Mouse (Mus musculus) lung, postnatal 0 days (tissue): Measurements from ENCODE around the gene Agtr1b. TPM values are rescaled to one million over a fixed set of nuclear protein-coding genes. Genes with fewer than 3 reads are reported as not detected.

Experiments used
- ATAC-seq: fragments of 200-750 bp; cut with Nextera tagmentation; 2 replicates; pipeline ENCODE4 v1.8.0; 2017; ENCODE audit warnings: moderate library complexity
- DNase-seq: peaks from one replicate; pipeline ENCODE4 v3.0.0-alpha.2; 2016; ENCODE audit warnings: low spot score
- H3K27ac ChIP-seq: fragments of 300-500 bp; sonication (generic); 2 replicates; pipeline ENCODE4 v1.5.1; 2014; ENCODE audit warnings: antibody characterized with exemption, mild to moderate bottlenecking, low read length, mixed read lengths
- H3K27me3 ChIP-seq: fragments of 300-500 bp; sonication (generic); replicated peaks from 2 replicates; pipeline ENCODE4 v1.6.1; 2014; ENCODE audit warnings: low read length, mixed read lengths; ENCODE audit not compliant: insufficient read depth
- H3K36me3 ChIP-seq: fragments of 300-500 bp; sonication (generic); 2 replicates; pipeline ENCODE4 v1.6.1; 2014; ENCODE audit warnings: low read length, mixed read lengths; ENCODE audit not compliant: insufficient read depth
- H3K4me1 ChIP-seq: fragments of 300-500 bp; sonication (generic); 2 replicates; pipeline ENCODE4 v1.6.1; 2014; ENCODE audit warnings: antibody characterized with exemption, low read depth, low read length, mixed read lengths; ENCODE audit not compliant: insufficient read depth
- H3K4me2 ChIP-seq: fragments of 300-500 bp; sonication (generic); replicated peaks from 2 replicates; pipeline ENCODE4 v1.6.1; 2014; ENCODE audit warnings: low read depth, mild to moderate bottlenecking, low read length, moderate library complexity, mixed read lengths
- H3K4me3 ChIP-seq: fragments of 300-500 bp; sonication (generic); 2 replicates; pipeline ENCODE4 v1.5.1; 2014; ENCODE audit warnings: low read depth, low read length
- H3K9ac ChIP-seq: fragments of 300-500 bp; sonication (generic); replicated peaks from 2 replicates; pipeline ENCODE4 v1.6.1; 2014; ENCODE audit warnings: low read depth, mild to moderate bottlenecking
- H3K9me3 ChIP-seq: fragments of 300-500 bp; sonication (generic); 2 replicates; pipeline ENCODE4 v1.6.1; 2016; ENCODE audit warnings: low read length, mixed read lengths
- CTCF ChIP-seq: IDR thresholded peaks from 2 replicates; pipeline ENCODE4 v1.5.1; 2016; ENCODE audit warnings: antibody characterized with exemption, mild to moderate bottlenecking
- EP300 ChIP-seq: IDR thresholded peaks from 2 replicates; pipeline ENCODE4 v1.6.1; 2016; ENCODE audit warnings: antibody characterized with exemption, mild to moderate bottlenecking, control low read depth
- WGBS: fragments of 180-500 bp; shearing (Covaris S2); extraction: QIAGEN DNeasy Blood & Tissue Kit; methylation state at CpG from one replicate; pipeline ENCODE4 v1.1.7; 2014; 5-methylcytosine and 5-hydroxymethylcytosine counted together
- polyA plus RNA-seq: library from polyadenylated mRNA; unstranded; fragments of >200 nt; fragmentation: Nextera tagmentation; extraction: Ambion mirVana; gene quantifications from 2 replicates; pipeline ENCODE4 v1.2.1, GENCODE M21; 2015

Agtr1b gene
- polyA plus RNA-seq, result 0.85 and 1.0 TPM in 2 replicates

DNA sequence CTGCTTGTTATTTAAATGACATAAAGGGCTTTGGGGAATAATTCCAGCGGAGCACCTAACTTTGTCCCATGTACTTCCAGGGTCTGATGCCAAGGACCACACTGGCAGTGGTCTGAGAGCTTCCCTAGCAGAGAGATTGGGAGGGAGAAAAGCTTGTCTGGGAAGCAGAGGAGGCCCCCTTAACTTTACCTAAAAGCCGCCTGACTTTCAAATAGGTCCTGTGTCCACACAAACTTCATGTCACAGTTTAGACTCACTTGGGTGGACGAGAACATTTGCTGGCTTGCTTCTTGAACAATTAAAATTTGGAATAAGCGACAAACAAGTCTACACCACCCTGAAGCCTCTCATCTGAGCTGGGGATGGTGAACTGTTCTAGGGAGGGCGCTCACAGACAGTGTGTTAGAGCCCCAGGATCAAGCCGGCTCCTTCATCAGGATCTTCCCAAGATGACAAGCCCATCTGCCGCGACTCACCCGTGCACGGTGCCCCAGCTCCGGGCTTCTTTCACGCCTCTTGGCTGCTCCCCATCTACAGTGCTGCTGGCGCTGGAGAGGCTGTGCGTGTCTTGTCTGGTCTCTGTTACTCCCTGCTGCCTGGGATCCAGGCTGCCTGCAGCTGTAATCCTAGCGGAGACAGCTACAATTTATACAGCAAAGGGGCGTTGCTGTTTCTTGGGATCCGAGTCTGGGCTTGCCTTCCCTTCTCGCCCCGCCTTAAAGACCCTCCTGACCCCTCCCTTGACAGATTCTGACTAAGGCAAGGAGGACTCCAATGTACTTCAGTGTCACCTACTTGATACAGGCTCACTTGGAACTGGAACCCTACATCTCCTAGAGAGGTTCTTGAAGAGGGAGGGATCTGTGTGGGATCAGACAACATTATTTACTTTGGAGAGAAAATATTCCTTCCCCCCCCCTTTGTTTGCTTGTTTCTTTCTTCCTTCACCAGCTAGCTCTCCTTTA lies at the start of gene Agtr1b:
Gene Agtr1b (minus strand): TSS at position 620 of the 965 bp plus-strand sequence.
- 8% methylated on average over 19 of the region's 19 CpGs for WGBS
- Histone ChIP-seq H3K27me3 (no peaks in the 10 kb centered on the region), H3K4me1 (no peaks in the 10 kb centered on the region), H3K4me2 (peak within 1 kb of the TSS; percentile 32), H3K36me3 (no peaks in the 10 kb centered on the region), H3K4me3 (peak within 1 kb of the TSS; percentile 8; the same call in 1 of the 2 replicates), H3K9ac (no peak within 1 kb of the TSS), H3K9me3 (no peaks in the 10 kb centered on the region), H3K27ac (no peak within 1 kb of the TSS)
- ATAC-seq, result peak; percentile 61
- DNase-seq, result peak; percentile 47
- no peak for TF ChIP-seq EP300

DNA sequence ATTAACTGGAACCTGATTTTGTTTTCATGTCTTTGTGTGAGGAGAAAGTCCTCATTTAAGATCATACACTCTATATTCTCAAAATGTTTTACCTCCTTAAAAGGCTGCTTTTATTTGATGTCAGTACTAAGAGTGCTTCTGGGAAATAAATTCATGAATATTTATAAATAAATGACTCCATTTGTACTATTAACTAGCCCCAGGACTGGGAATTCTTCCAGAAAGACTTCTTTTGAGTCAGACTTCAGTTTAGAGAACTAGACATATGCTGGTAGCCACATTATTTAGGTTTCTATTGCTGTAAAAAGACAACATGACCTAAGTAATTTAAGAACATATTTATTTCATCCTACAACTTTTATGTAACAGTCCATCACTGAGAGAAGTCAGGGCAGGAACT lies 13.4 kb downstream of the Agtr1b start:
- DNase-seq, result no peak
- no peaks in the 10 kb centered on the region for H3K4me1 ChIP-seq
- no peaks in the 10 kb centered on the region for H3K27me3 ChIP-seq
- no peak overlapping the region for H3K4me2 ChIP-seq
- no peaks in the 10 kb centered on the region for H3K36me3 ChIP-seq
- no peak overlapping the region for H3K4me3 ChIP-seq
- no peaks in the 10 kb centered on the region for H3K9me3 ChIP-seq
- ATAC-seq, result no peak
- no peak overlapping the region for H3K9ac ChIP-seq
- no peak overlapping the region for H3K27ac ChIP-seq
- TF ChIP-seq CTCF, result no peak
- no peak for TF ChIP-seq EP300

DNA sequence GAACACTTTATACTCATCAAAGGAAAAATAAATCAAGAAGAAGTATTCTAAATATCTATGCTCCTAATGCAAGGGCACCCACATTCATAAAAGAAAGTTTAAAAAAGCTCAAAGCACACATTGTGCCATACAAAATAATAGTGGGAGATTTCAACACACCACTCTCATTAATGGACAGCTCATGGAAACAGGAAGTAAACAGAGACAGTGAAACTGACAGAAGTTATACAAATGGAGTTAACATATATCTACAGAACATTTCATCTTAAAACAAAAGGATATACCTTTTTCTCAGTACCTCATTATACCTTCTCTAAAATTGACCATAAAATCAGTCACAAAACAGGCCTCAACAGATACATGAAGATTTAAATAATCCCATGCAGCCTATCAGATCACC lies 18.8 kb downstream of the Agtr1b start:
- no peaks in the 10 kb centered on the region for H3K9me3 ChIP-seq
- H3K27me3 ChIP-seq, result no peaks in the 10 kb centered on the region
- no peak for ATAC-seq
- H3K36me3 ChIP-seq, result no peaks in the 10 kb centered on the region
- DNase-seq, result no peak
- no peak overlapping the region for H3K9ac ChIP-seq
- no peaks in the 10 kb centered on the region for H3K4me1 ChIP-seq
- no peak overlapping the region for H3K4me3 ChIP-seq
- no peak overlapping the region for H3K4me2 ChIP-seq
- no peak overlapping the region for H3K27ac ChIP-seq
- no peak for TF ChIP-seq CTCF

DNA sequence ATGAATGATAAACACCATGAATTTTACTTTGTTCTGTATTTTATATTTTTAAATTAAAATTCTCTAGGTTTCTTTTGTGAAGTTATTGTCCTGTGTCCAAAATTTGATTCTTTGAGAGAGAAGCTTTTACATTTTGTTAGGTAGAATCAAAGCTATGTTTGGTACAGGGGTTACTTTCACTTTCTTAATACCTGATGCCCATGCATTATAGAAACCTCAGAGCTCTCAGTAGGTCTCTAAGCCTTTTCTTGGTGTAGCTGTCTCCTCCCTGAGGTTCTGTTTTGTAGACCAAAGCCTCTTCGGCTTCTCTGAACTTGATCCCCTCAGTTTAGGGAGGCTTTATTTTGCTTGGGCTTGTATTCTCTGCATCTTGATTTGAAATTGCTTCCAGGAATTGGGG lies 26.6 kb downstream of the Agtr1b start:
- Histone ChIP-seq H3K9me3 (no peaks in the 10 kb centered on the region), H3K9ac (no peak overlapping the region), H3K4me2 (no peak overlapping the region), H3K4me1 (no peaks in the 10 kb centered on the region), H3K36me3 (no peaks in the 10 kb centered on the region), H3K27ac (no peak overlapping the region), H3K4me3 (no peak overlapping the region), H3K27me3 (no peaks in the 10 kb centered on the region)
- WGBS, result 81% methylated on average over 1 of the region's 1 CpGs
- ATAC-seq (no peak), DNase-seq (no peak)
- TF ChIP-seq EP300 (no peak), CTCF (no peak)

DNA sequence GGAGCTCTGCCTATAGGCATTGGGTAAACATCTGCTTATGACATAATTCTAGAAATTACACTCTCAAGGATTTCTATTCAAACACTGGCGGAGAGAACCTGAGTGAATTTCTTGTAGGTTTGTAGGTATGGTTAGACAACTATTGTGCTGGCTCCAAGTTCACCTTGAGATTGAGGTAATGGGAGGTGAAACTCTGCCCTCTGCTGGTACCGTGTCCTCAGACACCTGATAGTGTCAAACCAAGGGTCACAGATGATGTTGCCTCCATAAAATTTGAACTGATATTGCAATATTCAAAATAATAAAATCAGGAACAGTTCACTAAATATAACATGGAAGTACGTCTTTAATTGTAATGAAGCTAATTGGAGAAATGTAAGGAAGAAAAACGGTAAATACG lies 32.3 kb downstream of the Agtr1b start:
- no peak for ATAC-seq
- no peak overlapping the region for H3K4me2 ChIP-seq
- no peaks in the 10 kb centered on the region for H3K27me3 ChIP-seq
- no peaks in the 10 kb centered on the region for H3K9me3 ChIP-seq
- no peaks in the 10 kb centered on the region for H3K4me1 ChIP-seq
- no peak overlapping the region for H3K4me3 ChIP-seq
- no peaks in the 10 kb centered on the region for H3K36me3 ChIP-seq
- WGBS, result 59% methylated on average over 5 of the region's 5 CpGs
- H3K27ac ChIP-seq, result no peak overlapping the region
- no peak overlapping the region for H3K9ac ChIP-seq
- peak; percentile 12 for DNase-seq
- peak; percentile 58 for TF ChIP-seq CTCF
- TF ChIP-seq EP300, result no peak

DNA sequence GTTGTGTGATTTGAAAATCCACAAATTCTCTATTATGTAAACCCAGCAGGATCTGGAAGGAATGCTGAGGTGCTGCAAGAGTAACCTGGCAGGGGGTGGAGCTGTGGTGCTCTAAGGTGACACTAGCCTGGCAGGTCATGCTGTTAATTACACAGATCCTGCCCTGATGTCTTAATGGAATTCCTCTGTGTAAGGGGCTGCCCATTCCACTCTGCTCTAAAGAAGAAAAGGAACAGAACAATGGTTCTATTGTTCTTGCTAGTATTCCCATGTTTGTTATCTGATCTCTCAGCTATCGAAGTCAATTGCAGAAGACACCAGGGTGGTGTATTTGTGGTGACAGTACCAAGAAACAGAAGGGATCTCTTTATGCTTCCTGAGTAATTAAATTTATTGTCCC lies 49.7 kb downstream of the Agtr1b start:
- Histone ChIP-seq H3K4me3 (no peak overlapping the region), H3K4me2 (no peak overlapping the region), H3K9me3 (no peaks in the 10 kb centered on the region), H3K4me1 (no peaks in the 10 kb centered on the region), H3K36me3 (no peaks in the 10 kb centered on the region), H3K9ac (no peak overlapping the region), H3K27me3 (no peaks in the 10 kb centered on the region), H3K27ac (no peak overlapping the region)
- no peak for ATAC-seq
- no peak for DNase-seq
- no peak for TF ChIP-seq CTCF
- TF ChIP-seq EP300, result no peak
- 21% methylated on average over 1 of the region's 1 CpGs for WGBS
